Mouse (Mus musculus): ENCODE results near the gene Trim14. TPM values are rescaled to one million over a fixed set of nuclear protein-coding genes. Genes with fewer than 3 reads are reported as not detected.
A peak's percentile ranks its signal among the peaks of the same experiment; 100 is the strongest.

Trim14 gene
- total RNA-seq, 2 experiments from 2014 or later = 1.3 to 3.4 TPM

DNA sequence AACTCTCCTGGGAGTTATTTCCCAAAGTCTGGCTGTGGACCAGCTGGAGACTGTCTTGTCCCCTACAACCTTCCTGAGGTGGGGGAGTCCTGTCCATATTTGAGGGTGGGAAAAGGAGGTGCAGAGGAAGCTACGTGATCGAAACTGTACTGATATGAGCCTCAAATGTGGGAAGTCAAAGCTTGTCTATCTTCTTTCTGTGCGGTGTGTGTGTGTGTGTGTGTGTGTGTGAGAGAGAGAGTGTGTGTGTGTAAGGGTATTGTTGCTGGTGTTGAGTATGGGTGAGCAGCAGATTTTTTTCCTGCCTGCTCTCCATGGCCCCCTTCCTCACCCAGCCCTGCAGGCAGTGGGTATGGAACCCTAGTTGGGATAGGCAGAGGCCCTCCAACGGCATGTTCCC lies 28.3 kb upstream of the Trim14 start:
- DNase-seq = no peak
- intact Hi-C loops (cut with DNase I) = no loop called here

GRCm38 (mm10) chr4:46563847-46564246 lies 27.9 kb upstream of the Trim14 start:
- DNase-seq = peak; percentile 31 to 38
- intact Hi-C loops (cut with DNase I) = no loop called here

DNA sequence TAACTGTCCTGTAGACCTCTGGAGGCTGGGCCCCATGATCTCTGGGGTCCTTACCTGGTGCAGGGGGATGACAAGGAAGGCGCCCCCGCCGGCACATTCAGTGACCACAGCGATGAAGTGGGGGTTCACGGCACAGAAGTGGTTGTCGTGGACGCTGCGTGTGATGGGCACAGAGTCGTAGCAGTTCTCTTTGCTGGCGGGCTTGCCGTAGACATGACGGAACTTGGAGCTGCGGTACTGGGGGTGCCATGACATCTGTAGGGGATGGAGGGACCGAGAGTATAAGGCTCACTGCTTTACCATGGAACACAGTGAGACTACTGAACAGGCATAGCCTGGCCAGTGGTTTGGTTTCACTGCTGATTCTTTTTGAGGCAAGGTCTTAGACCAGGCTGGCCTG lies 26.9 kb upstream of the Trim14 start:
- DNase-seq = no peak
- intact Hi-C loops (cut with DNase I) = no loop called here

- intact Hi-C loops (cut with DNase I) = no loop called here
- DNase-seq = no peak
These were observed 26.1 kb upstream of the Trim14 start for GRCm38 (mm10) chr4:46562037-46562436.

DNA sequence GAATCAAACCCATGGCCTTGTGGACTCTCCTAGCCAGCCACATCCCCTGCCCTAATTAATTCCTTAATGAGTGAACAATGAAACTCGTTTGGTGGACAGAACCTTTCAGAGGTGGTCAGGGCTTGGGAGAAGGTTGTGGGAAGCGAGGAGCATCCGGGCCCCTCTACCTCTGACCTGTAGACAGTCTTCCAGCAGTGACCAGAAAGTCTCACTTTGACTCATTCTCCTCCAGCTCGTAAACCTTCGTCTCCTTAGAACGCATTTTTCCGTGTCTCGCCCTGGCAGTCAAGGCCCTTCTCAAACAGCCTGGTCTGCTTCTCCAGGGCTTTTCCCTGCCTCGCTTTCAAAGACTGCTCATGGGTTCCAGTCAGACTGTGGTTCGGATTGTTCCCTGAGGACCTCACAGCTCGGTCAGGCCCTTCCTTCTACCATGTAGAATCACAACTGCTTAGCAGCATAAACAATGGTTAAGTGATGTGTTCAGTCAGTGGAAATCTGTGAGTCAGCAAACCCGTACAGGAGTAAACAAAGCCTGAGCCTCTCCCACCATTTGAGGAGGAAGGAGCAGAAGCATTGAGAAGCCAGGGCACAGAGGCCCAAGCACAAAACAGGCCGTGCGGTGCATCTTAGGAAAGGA lies 24.2 kb upstream of the Trim14 start:
- no peak for DNase-seq
- intact Hi-C loops (cut with DNase I) = no loop called here

GRCm38 (mm10) chr4:46558672-46559667 lies 23.0 kb upstream of the Trim14 start:
- no peak for DNase-seq
- intact Hi-C loops (cut with DNase I) = no loop called here

- no peak for DNase-seq
- intact Hi-C loops (cut with DNase I) = no loop called here
These were observed 21.0 kb upstream of the Trim14 start for GRCm38 (mm10) chr4:46556933-46557332.

DNA sequence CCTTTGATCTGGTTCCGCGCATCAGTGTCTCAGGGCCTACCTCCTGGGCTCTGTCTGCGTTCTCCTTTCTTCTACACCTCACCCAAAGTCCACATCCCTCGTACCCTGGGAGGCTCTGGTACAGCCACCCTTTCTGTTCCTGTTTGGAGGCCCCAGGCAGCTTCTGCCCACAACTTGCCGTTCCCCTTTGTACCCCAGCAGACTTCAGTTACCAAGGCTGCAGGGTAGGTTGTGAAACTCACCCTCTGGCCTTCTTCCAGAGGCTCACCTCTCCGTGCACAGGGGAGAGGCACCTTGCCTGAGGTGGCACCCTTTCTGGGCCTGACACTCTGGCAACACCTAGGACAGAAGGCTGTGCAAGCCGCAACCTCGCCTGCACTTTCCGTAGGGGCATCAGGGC lies 19.8 kb upstream of the Trim14 start:
- intact Hi-C loops (cut with DNase I) = no loop called here
- no peak for DNase-seq

- DNase-seq = peak in 1 of 2 experiments; percentile 18
- intact Hi-C loops (cut with DNase I) = no loop called here
These were observed 18.5 kb upstream of the Trim14 start for GRCm38 (mm10) chr4:46554295-46555069.

GRCm38 (mm10) chr4:46553864-46554263 lies 17.9 kb upstream of the Trim14 start:
- intact Hi-C loops (cut with DNase I) = no loop called here
- peak in 1 of 2 experiments; percentile 25 for DNase-seq

- intact Hi-C loops (cut with DNase I) = no loop called here
- DNase-seq = no peak
These were observed 14.5 kb upstream of the Trim14 start for GRCm38 (mm10) chr4:46550406-46550805.

DNA sequence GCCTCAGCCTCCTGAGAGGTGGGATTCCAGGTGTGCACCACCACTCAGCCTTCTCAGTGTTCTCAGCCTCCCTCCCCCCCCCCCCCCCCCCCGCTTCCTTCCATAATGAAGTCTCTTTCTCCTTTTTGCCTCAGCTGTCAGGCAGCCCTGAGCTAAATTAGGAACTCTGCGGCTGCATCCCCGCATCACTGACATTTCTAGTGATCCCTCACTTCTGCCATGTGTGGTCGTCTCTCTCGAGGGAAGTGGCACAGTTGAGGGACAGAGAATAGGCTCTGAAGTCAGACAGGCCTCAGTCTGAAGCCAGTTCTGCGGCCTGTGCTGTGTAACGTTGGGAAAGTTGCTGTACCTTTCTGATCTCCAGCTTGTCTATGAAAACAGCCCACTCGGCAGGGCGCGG lies 14.0 kb upstream of the Trim14 start:
- DNase-seq = no peak
- intact Hi-C loops (cut with DNase I) = no loop called here

DNA sequence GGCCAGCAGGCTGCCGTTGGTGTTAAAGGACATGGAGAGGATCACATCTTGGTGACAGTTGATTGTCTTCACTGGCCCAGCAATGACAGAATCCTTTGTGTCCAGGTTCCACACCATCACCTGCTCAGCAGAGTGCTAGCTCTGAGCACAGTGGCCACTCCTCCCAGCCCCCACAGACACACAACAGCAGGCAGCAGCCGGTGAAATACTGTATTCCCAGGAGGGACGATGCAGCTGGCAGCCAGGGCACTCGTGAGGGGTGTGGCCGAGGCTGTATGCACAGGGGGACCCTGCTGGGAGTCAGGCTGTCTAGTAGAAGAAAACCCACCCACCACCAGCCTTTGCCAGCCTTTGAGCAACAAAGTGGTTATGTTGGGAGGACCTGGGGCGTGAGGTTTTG lies 10.8 kb upstream of the Trim14 start:
- intact Hi-C loops (cut with DNase I) = no loop called here
- no peak for DNase-seq

DNA sequence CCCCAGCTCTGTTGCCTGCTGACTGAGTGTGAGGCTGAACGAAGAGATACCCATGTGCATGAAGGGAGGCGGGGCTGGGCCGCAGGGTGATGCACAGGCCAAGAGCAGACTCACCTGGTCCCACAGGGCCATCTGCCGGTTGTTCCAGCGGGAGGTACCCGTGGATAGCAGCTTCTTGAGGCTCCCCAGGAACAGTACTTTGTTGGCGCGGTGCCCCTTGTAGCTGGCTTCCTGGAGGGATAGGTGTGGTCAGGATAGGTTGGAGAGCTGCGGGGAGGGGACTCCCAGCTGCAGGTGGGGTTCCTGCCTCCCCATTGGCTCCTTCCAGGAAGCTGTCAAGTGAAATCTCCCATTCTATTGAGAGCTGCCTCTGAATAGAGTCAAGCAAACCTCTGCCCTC lies 9.6 kb upstream of the Trim14 start:
- DNase-seq = no peak
- intact Hi-C loops (cut with DNase I) = no loop called here

- intact Hi-C loops (cut with DNase I) = no loop called here
- peak in 1 of 2 experiments; percentile 25 for DNase-seq
These were observed 8.4 kb upstream of the Trim14 start for GRCm38 (mm10) chr4:46544313-46544712.

GRCm38 (mm10) chr4:46543366-46544050 lies 7.6 kb upstream of the Trim14 start:
- no peak for DNase-seq
- intact Hi-C loops (cut with DNase I) = no loop called here

DNA sequence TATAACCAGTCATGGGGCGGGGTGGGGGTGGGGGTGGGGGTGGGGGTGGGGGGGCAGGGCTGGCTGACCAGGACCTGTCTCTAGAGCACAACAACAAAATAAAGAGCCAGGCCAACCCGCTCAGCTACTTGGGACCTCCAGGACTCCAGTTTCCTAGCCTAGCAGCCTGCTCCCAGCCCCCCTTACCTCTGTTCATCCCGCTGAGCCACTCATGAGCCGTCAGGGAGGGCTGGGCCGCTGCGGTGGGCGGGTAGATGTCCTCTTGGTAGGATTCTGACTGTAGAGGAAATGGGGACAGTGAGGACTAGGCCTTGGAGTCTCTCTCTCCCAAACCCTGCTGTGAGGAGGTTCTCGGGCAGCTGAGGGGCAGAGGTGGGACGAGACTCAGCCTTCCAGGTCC lies 5.8 kb upstream of the Trim14 start:
- no peak for DNase-seq
- intact Hi-C loops (cut with DNase I) = no loop called here

DNA sequence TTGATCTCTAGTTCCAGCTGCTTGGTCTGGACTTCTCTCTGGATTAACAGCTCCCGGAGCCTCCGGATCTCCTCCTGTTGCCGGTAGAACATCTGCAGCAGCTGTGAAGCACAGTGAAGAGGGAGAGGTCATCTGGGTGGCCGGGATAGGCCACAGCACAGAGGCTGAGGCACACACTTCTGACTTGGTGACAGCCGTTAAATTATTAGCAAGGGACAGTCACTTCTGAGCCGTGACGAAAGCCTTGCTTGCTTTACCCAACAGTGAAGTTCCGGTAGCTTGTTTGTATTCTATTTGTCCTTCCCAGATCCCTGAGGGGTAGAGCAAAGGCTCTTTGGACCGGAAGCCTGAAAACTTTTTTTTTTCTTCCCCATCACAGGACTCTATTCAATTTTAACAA lies 3.2 kb upstream of the Trim14 start:
- DNase-seq = no peak
- intact Hi-C loops (cut with DNase I) = no loop called here

DNA sequence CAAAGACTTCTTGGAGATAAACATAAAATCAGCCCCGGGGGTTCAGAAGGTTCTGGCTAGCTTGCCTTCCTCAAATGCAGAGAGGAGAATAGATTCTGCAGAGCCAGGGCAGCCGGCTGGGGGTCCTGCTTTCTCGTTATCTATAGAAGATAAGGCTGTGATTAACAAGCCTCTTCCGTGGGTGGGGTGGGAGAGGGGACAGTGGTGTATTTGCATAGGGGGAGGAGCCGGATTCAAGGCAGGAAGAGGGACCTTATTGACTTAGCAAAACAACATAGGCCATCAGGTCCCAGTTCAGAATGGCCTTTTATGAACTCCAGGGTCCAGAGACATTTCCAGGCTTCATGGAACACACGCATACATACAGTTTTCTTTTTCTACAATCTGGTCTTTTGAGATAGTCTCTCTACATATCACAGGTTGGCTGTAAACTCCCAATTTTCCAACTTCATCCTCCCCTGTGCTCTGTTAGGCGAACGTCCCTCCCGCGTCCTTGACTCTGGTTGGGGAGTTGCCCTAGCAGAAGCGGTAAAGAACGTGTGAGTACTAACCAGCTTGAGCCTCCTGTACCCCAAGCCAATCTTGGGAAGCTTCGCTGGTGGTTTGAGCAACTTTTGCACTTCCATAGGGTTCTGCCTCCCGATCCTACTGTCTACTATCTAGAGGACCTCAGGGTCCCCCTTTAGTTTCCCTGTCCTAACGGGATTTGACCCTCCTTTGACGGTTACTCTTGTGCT lies 679 bp downstream of the Trim14 start:
- no peak for DNase-seq
- intact Hi-C loops (cut with DNase I) = no loop called here
